Comparison of ENCODE assay signal across 8 mouse cellular contexts in the genomic region with DNA sequence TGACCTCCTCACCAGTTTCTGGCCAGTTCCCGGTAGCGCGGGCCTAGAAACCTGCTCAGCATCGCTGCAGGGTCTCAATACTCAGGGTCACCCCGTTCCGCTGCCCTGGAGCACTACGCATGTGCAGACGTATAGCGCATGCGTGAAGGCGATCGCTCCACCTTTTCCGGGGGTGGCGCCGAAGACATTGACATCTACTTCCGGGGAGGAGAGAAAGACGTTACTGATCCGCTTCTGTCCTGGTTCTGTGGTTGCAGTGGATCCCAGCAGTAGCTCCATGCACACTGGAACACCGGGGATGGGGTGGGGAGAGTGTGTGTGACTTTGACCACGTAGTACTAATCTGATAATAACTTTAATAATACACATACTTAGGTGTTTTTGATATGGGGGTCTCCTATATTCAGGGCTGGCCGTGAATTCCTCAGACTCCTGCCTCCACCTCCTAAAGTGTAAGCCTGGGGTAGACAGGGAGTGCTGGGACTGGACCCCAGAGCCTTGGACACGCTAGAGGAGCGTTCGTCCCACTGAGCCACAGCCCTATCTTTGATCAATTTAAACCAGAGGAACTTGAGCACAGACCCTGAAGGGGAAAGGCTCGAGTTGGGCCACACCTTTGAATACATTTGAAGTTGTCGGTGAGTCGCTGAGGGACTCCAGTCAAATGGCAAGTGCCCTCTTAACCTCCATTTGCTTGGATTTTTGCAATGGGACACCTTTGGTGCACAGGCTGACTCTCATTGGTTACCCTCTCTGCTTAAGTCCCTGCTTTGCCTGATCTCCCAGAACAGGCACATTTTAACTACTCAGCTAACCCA. TPM values are rescaled to one million over a fixed set of nuclear protein-coding genes. Genes with fewer than 3 reads are reported as not detected.
DNase-seq lines count a peak whose midpoint lies in the region; ATAC-seq and TF ChIP-seq lines count a peak whose summit lies in the region.

Uqcr11 (minus strand) TSS at position 147 of the 818 bp plus-strand sequence.

- peak; percentile 55; the same call in 1 of the 2 replicates for TF ChIP-seq POLR2A in liver, adult 2 months (IDR thresholded peaks at IDR 0.05; ENCODE audit: extremely low read depth, insufficient read depth, low read length)
- TF ChIP-seq POLR2A in myocyte (IDR thresholded peaks at IDR 0.05; ENCODE audit: insufficient read length, low read depth): peak; percentile 70

- peak; percentile 89 to 90 for DNase-seq in B cell, adult 2 months
- DNase-seq in brain, adult 2 months (ENCODE audit: low read depth, low spot score): peak; percentile 97
- DNase-seq in liver, adult 2 months (ENCODE audit: extremely low read depth, low read depth, low spot score): peak; percentile 82
- DNase-seq in splenic B cell, adult 2 months (ENCODE audit: low read depth, low spot score): peak; percentile 93

- H3K4me2 ChIP-seq in heart, embryonic 11.5 days: peak within 1 kb of the TSS; percentile 94
- peak within 1 kb of the TSS; percentile 83 for H3K4me2 ChIP-seq in kidney, embryonic 16.5 days (replicated peaks; ENCODE audit: low read depth, low read length)
- peak within 1 kb of the TSS; percentile 100 for H3K4me2 ChIP-seq in myocyte (ENCODE audit: low read depth)

- peak within 1 kb of the TSS; percentile 73 for H3K27ac ChIP-seq in heart, embryonic 11.5 days (ENCODE audit: low read depth, low read length)
- peak within 1 kb of the TSS; percentile 90 for H3K27ac ChIP-seq in kidney, embryonic 16.5 days (ENCODE audit: low read length)
- H3K27ac ChIP-seq in liver, adult 2 months (replicated peaks; ENCODE audit: insufficient read depth, low read depth, low read length): peak within 1 kb of the TSS; percentile 61

- H3K9me3 ChIP-seq in heart, embryonic 11.5 days (replicated peaks; ENCODE audit: control insufficient read depth, low read length): no peaks in the 10 kb centered on the region
- no peaks in the 10 kb centered on the region; the same call in 1 of the 2 replicates for H3K9me3 ChIP-seq in kidney, embryonic 16.5 days (ENCODE audit: low read length)

- WGBS in heart, embryonic 11.5 days (ENCODE audit: insufficient replicate concordance): under 1% methylated on average over 27 of the region's 27 CpGs
- under 1% methylated on average over 27 of the region's 27 CpGs for WGBS in kidney, embryonic 16.5 days
- under 1% methylated on average over 27 of the region's 27 CpGs for WGBS in liver, adult 2 months

- peaks cover 19% of the 10 kb centered on the region for H3K4me1 ChIP-seq in heart, embryonic 11.5 days (ENCODE audit: control insufficient read depth, insufficient read depth, low read length)
- peaks cover 23% of the 10 kb centered on the region for H3K4me1 ChIP-seq in kidney, embryonic 16.5 days (ENCODE audit: insufficient read depth, low read length)
- peaks cover 17% of the 10 kb centered on the region for H3K4me1 ChIP-seq in liver, adult 2 months (ENCODE audit: control insufficient read depth, insufficient read depth, low read length)

- peaks cover 36% of the 10 kb centered on the region for H3K36me3 ChIP-seq in heart, embryonic 11.5 days (ENCODE audit: control insufficient read depth, insufficient read depth, low read length)
- H3K36me3 ChIP-seq in kidney, embryonic 16.5 days (ENCODE audit: insufficient read depth, low read length): peaks cover 55% of the 10 kb centered on the region
- H3K36me3 ChIP-seq in liver, adult 2 months (ENCODE audit: control insufficient read depth, insufficient read depth, low read length): peaks cover 10% of the 10 kb centered on the region; the same call in 1 of the 2 replicates
- H3K36me3 ChIP-seq in myocyte (ENCODE audit: control insufficient read depth, insufficient read depth): peaks cover 13% of the 10 kb centered on the region
- peaks cover 12% of the 10 kb centered on the region for H3K36me3 ChIP-seq in splenic B cell, adult 2 months (ENCODE audit: control insufficient read depth, insufficient read depth, low read length, poor library complexity, severe bottlenecking)

- H3K9ac ChIP-seq in heart, embryonic 11.5 days (ENCODE audit: low read depth, low read length): peak within 1 kb of the TSS; percentile 86
- peak within 1 kb of the TSS; percentile 90 for H3K9ac ChIP-seq in kidney, embryonic 16.5 days (replicated peaks; ENCODE audit: low read length)
- H3K9ac ChIP-seq in liver, adult 2 months (ENCODE audit: low read depth, low read length): peak within 1 kb of the TSS; percentile 90

- H3K4me3 ChIP-seq in heart, embryonic 11.5 days (ENCODE audit: low read depth, low read length): peak within 1 kb of the TSS; percentile 77
- peak within 1 kb of the TSS; percentile 94 for H3K4me3 ChIP-seq in kidney, embryonic 16.5 days (ENCODE audit: low read length)
- H3K4me3 ChIP-seq in liver, adult 2 months (ENCODE audit: insufficient read depth, low read depth, low read length): peak within 1 kb of the TSS; percentile 86
- H3K4me3 ChIP-seq in myocyte: peak within 1 kb of the TSS; percentile 93

- ATAC-seq in erythroblast, adult 5-6 weeks (replicated peaks; ENCODE audit: low FRiP score, poor library complexity, severe bottlenecking): peak; percentile 87
- peak; percentile 69 for ATAC-seq in heart, embryonic 11.5 days (replicated peaks; ENCODE audit: insufficient number of reproducible peaks, low FRiP score, low TSS enrichment)
- ATAC-seq in kidney, embryonic 16.5 days (ENCODE audit: low FRiP score, low TSS enrichment): peak; percentile 76

- H3K79me2 ChIP-seq in liver, adult 2 months (ENCODE audit: control insufficient read depth, insufficient read depth, low read length): peaks cover 6% of the 10 kb centered on the region; the same call in 1 of the 2 replicates
- H3K79me2 ChIP-seq in myocyte (ENCODE audit: control insufficient read depth, insufficient read depth): peaks cover 33% of the 10 kb centered on the region

- no peaks in the 10 kb centered on the region for H3K27me3 ChIP-seq in heart, embryonic 11.5 days (ENCODE audit: control insufficient read depth, insufficient read depth, low read length)
- H3K27me3 ChIP-seq in kidney, embryonic 16.5 days (ENCODE audit: insufficient read depth, low read length): no peaks in the 10 kb centered on the region
- H3K27me3 ChIP-seq in liver, adult 2 months (ENCODE audit: control insufficient read depth, insufficient read depth, low read length): no peaks in the 10 kb centered on the region
- H3K27me3 ChIP-seq in myocyte (ENCODE audit: control insufficient read depth, insufficient read depth, insufficient read length): no peaks in the 10 kb centered on the region
- no peaks in the 10 kb centered on the region for H3K27me3 ChIP-seq in splenic B cell, adult 2 months (ENCODE audit: control insufficient read depth, insufficient read depth, low read length, poor library complexity, severe bottlenecking)

- peak within 1 kb of the TSS; percentile 58 for H3ac ChIP-seq in myocyte (ENCODE audit: control insufficient read depth, insufficient read length)

- no peak for TF ChIP-seq CTCF in liver, adult 2 months (IDR thresholded peaks at IDR 0.05; ENCODE audit: low read depth, low read length)

TF ChIP-seq in myocyte, 11 proteins besides CTCF, POLR2A, EP300 and RAD21:
- TF ChIP-seq E2F4 (IDR thresholded peaks at IDR 0.05; ENCODE audit: insufficient read depth) (no peak), POLR2AphosphoS2 (IDR thresholded peaks at IDR 0.05; ENCODE audit: insufficient read length, low read depth) (no peak), CEBPB (IDR thresholded peaks at IDR 0.05; ENCODE audit: insufficient read depth, poor library complexity, severe bottlenecking) (no peak), USF1 (IDR thresholded peaks at IDR 0.05; ENCODE audit: low read depth) (no peak), TCF12 (IDR thresholded peaks at IDR 0.05; ENCODE audit: insufficient read depth, poor library complexity, severe bottlenecking) (no peak), MYOG (IDR thresholded peaks at IDR 0.05; ENCODE audit: control insufficient read depth in 1 of 3, insufficient read depth in 1 of 3, insufficient read length in 2 of 3, low read depth in 2 of 3) (no peak), REST (IDR thresholded peaks at IDR 0.05; ENCODE audit: insufficient read depth, insufficient read length) (no peak), SRF (IDR thresholded peaks at IDR 0.05; ENCODE audit: control insufficient read depth, insufficient read length, low read depth) (no peak), MYOD1 (IDR thresholded peaks at IDR 0.05; ENCODE audit: control insufficient read depth in 1 of 3, insufficient read length in 2 of 3, low read depth in 2 of 3) (no peak), TCF3 (IDR thresholded peaks at IDR 0.05; ENCODE audit: insufficient read length, low read depth) (no peak), MAX (IDR thresholded peaks at IDR 0.05; ENCODE audit: low read depth) (no peak)
TF ChIP-seq in myocyte: peak in this region for 0.

RNA-seq across cellular contexts. Expression of gene Uqcr11, which starts in this region (rescaled TPM):
- total RNA-seq in erythroblast, adult 5-6 weeks (2015; ENCODE audit: low replicate concordance): 38.2 and 42.4 TPM in 2 replicates
- total RNA-seq in erythroblast, adult 5-6 weeks (2017; ENCODE audit: low replicate concordance): 56.0 and 60.8 TPM in 2 replicates
- 1,161 and 1,177 TPM in 2 replicates for polyA plus RNA-seq in heart, embryonic 11.5 days (2014; fragmentation: Nextera tagmentation; extraction: Ambion mirVana)
- 840 and 906 TPM in 2 replicates for polyA plus RNA-seq in kidney, embryonic 16.5 days (2015; fragmentation: Nextera tagmentation; extraction: Ambion mirVana)
- total RNA-seq in liver, adult 2 months (2014; rRNA removed): 1,362 and 1,401 TPM in 2 replicates
- polyA plus RNA-seq in liver, adult 2 months (2012; rRNA removed): 2,210 and 2,521 TPM in 2 replicates
- polyA plus RNA-seq in myocyte (2012; fragmentation: generic; extraction: Trizol): 1,247 TPM

Comparison
In these comparisons a context has a peak if more than half of its experiments do, and no peak if none do; other contexts are left out.
1. Peak in every context shown above with its lines: DNase-seq, ATAC-seq, H3K4me3 ChIP-seq and H3K27ac ChIP-seq.
2. RNA of gene Uqcr11 (total RNA-seq): 1,362 to 1,401 TPM in liver, adult 2 months; 38.2 to 60.8 TPM in erythroblast, adult 5-6 weeks; every median in the first group is over 10 times any median in the second.